Mouse (Mus musculus): ENCODE measurements around the gene Mns1.

GRCm38 (mm10) chr9:72408131-72408586 is 29.7 kb upstream of the Mns1 start:
- peak; percentile 97 for TF ChIP-seq CTCF (IDR thresholded peaks at IDR 0.05; ENCODE audit: borderline replicate concordance, insufficient read depth, low read length)
- TF ChIP-seq POLR2A (IDR thresholded peaks at IDR 0.05; ENCODE audit: low read depth, low read length), result no peak
